Mouse (Mus musculus) heart, postnatal 4 days (tissue): Measurements from ENCODE around the gene Sigmar1. TPM values are rescaled to one million over a fixed set of nuclear protein-coding genes. Genes with fewer than 3 reads are reported as not detected.

Experiments used
- DNase-seq: peaks from one replicate; pipeline ENCODE4 v3.0.0; 2021
- total RNA-seq, 2 experiments: library from RNA; stranded (reverse); gene quantifications; 2 replicates each; pipeline ENCODE4 v1.2.3; 2021

Gene Sigmar1
- total RNA-seq, 2 experiments from 2014 or later: 26.8 to 28.9 TPM

DNA sequence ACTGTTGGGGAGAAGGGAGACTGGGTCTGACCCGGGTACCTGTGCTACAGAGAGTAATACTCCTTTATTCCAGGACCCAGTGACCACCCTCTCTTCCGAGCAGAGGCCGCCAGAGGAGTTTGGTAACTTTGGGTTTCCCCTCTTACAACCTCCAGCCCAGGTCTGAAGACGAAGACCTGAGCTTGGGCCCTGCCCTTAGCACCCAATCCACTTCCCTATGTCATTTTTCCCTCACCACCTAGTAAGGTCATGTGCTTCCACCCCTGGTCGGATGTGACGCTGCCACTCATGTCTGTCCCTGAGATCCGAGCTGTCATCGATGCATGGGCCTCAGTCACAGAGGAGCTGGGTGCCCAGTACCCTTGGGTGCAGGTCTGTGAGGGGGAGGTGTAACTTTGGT is 483 bp upstream of the Sigmar1 start:
- DNase-seq: no peak

DNA sequence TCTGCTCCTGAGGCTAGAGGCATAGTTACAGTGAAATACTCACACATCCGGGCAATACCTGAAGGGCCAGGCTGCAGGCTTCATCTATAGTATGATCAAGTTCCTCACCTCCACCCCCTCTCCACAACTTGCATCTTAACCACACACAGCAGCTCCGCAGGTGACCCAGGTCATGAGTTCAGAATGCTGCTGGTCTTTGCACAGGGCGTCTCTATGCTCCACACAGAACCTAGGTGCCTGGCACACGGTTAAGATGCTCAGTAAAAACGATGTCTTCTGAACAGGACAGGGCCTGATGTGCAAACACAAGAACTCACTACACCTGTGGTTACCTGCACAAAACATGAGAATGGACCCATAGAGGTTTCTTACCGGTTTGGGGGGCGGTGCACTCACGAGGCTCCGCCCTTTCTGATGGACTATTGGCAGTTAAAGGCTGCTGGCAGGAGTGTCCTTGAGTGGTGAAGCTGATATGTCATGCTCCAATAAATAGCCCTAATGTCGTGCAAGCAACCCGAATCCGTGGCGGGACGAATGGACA is 1.1 kb downstream of the Sigmar1 start, which contains the start of gene Galt:
TSS of gene Galt (plus strand) at position 432 of the 541 bp plus-strand sequence.
- DNase-seq: no peak

DNA sequence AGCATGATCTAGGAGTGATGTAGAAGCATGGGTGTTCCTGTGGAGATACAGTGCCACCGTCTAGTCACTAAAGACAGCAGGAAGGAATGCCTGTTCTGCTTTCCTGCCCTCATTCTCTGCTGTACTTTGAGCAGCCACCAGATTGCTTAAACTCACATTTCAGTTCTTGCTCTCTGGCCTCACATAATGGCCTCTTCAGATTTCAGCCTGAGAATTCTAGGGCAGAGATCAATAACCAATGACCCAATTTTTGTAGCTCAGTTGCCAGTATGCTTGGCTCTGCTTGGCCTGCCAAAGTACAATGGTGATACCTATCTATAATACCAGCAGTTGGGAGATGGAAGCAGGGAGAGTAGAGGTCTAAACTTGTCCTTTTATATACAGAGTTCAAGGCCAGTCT is 10.9 kb downstream of the Sigmar1 start:
- no peak for DNase-seq

DNA sequence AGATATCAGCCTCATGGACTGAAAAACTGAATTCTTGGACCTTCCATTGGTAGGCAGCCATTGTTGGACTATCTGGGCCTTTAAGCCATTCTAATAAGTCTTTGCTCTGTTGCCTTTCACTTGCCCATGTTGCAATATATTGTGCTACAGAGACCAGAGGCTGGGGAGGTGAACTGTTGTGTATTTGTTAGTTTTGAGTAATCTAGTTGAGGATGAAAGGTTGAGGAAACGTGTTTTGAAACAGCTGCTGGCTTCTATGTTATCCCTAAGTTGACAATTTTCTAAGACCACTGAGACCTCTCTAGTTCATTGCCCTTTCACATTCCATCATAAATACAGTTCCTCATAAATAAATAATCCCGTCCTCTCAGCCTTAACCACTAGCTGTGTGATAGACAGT is 11.8 kb downstream of the Sigmar1 start:
- DNase-seq: no peak

DNA sequence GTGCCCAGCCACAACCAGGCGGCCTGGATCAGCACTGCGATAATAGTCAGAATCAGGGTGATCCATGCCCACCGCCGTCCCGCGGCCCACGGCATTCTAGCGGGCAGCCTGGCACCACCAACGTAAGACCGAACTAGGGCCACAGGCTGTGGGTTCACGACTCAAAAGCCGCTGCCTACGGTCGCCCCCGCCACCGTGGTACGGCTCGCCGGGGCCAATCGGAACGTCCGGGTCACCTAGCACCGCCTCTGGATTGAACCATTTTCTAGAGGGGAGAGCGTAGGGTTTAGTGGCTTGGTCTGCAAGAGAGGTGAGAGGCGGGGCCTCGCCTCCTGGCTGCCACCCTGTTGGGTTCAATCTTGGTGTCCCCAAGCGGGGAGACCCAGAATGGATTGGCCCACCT is 14.8 kb downstream of the Sigmar1 start:
- DNase-seq: peak; percentile 90

DNA sequence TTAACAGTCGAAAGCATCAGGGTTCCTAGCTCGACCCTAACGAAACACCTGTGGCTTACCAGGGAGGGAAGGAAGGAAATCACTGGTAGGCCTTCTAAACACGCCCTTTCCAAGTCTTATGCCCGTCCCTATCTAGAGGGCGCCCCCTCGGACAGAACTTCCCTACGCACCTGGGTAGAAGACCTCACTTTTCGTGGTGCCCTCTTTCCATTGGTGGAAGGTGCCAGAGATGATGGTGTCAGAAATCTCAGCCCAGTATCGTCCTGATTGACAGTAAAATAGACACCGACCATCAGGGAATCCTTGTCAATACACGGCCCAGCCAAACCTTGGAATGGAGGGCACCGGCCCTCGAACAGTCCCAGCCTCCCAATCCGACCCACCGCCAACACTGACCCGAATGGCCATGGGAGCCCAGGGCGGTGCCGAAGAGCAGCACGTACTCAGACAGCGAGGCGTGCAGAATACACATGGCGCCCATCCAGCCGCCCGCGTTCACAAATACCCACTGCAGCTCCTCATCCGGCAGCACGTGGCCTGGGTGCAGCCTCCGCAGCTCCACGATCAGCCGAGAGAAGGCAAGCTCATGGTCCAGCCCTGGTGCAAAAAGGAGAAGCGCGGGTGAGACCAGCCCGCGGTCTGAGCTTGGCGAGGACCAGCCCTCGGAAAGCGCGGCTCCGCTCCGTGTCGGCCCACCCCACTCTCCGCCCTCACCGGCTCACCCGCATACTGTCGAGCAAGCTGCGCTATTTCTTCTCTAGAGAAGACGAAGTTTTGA is 15.4 kb downstream of the Sigmar1 start:
- peak; percentile 63 for DNase-seq

DNA sequence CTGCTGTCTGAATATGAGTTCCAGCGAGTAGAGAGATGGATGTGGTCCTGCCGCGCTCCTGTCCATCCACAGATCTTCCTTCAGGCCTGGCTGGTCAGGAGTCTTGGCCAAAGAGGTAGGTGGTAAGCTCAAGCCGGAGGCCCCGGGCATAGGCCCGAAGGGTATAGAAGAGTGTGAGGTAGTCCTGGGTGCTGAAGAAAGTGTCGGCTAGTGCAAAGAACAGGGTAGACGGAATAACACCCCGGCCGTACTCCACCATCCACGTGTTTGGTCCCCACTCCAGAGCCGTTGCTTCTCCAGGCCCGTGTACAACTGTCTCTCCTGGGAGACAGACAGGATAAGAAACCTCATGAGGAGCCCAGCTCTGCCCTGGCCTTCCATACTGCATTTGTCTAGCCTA is 16.7 kb downstream of the Sigmar1 start:
- no peak for DNase-seq

DNA sequence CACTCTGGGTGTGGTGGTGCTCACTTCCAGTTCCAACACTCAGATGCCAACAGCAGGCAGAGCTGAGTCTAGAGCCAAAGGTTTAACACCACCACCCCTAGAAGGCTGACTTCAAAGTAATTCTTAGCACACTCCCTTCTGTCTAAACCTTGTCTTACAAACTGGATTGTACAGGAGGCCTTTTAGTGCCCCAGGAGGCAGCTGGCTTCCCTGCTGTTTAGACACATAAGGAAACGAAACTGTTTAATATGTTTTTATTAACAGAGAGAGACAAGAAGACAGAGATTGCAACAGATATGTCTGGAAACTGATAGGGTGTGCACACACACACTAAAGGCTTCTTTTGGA is 17.7 kb downstream of the Sigmar1 start:
- no peak for DNase-seq

DNA sequence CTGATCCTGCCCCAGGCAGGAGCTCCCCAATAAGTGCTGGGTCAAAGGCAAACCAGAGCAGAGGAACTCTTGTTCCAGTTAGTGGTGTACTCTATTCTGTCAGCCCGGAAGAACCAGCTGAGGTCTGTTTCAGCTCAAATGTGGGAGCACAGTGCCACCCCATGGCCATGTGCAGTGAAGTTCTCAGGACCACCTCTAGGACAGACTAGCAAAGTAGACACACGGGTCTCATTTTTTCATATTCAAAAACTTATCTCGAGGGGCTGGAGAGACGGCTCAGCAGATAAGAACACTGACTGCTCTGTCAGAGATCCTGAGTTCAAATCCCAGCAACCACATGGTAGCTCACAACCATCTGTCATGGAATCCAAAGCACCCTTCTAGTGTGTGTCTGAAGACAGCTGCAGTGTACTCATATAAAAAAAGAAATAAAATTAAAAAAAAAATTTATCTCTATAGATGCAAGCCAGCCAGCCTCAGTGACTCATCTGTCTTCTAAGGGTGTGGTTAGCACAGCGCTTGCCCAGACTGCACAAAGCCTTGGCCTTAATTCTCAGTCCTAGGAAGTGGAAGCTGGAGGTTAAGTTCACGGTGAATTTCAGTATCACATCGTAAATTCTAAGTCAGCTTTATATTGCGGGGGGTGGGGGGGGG is 18.2 kb downstream of the Sigmar1 start:
- DNase-seq: peak; percentile 83

DNA sequence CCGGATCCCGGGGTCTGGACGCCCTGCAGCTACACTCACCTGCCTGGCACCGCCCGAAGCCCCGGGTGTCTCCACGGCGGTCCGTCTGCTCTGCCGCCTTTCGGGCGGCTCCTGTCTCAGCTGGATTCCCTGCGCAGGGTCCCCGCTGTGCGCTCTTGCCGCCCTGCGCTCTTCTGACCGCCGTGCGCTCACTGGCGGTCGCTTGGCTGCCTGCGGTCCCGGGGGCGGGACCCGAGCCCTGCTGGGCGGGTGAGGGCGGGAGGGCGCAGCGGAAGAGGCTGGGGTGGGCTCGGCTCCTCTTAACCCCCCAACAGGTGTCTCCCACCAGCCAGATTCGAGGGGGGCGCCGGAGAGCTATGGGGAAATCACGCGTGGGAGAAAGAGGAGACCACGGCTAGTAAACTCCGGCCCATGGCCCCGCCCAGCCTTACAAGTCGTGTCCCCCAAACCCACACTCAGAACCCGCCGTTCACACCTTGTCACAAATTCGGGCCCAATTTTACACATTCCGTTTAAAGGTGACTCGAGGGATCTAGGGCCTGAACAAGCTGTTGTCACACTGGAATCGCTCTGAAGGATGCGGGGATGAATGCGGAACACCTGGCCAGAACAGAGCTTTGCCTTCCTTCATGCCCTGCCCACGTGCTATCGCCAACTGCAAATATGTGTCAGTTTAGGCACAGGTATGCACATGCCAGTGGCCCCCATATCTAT is 24.7 kb downstream of the Sigmar1 start, which contains the start of gene Arid3c:
TSS of gene Arid3c (minus strand) at position 91 of the 714 bp plus-strand sequence.
- no peak for DNase-seq

DNA sequence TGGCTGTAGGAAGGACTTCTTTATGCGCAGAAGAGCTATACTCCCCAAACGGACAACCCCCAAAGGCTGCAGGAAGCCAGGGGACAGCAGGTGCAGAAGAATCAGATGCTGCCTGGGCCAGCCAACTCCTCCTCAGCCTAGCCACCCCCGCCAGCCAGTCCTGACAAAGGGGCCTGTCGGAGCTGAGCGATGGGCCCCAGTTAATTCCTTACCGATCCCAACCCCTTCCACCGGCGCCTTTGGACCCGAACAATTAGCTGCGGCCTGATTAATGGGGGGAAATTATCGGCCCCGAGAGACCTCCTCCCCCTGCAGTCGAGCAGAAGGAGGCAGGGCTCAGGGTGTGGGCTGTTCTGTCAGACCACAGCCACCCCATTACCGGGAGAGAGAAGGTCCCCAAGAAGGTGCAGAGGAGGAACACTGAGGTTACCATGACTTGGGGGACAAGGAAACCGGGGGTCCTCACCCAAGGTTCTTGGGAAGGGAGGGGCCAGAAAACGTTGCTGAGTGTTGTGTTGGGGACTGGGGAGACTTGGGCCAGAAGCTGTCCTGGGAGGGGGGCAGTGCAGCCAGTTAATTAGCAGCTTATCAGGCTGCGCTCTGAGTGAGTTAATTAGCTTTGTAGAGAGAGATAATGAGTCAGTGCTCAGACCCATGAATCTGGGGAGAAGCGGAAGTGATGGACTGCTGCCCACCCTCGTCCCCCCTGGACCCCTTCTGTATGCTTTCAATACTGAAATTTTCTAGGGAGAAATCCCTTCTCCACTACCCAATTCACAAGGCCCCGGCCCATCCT is 28.9 kb downstream of the Sigmar1 start:
- DNase-seq: no peak

DNA sequence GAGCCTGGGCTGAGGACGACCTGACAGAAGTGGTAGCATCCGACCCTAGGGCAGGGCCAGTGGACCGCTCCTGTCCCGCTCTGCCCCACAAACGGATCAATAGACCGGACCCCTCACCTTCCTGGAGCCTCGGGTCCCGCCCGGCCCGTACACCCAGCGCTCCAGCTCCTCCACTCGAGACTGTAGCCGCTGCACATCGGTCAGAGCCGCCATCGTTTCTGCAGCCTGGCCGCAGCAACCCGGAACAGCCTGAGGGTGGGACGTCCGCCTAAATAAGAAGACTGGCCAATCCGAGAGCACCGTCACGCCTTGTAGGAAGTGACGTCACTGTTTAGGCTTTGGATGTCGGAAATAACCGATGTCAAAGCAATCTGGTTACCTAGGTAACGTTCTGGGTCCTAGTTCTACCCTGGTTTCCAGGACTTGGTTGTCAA is 33.0 kb downstream of the Sigmar1 start, which contains the start of gene Dctn3:
TSS of gene Dctn3 (minus strand) at position 253 of the 434 bp plus-strand sequence.
- peak; percentile 86 for DNase-seq

DNA sequence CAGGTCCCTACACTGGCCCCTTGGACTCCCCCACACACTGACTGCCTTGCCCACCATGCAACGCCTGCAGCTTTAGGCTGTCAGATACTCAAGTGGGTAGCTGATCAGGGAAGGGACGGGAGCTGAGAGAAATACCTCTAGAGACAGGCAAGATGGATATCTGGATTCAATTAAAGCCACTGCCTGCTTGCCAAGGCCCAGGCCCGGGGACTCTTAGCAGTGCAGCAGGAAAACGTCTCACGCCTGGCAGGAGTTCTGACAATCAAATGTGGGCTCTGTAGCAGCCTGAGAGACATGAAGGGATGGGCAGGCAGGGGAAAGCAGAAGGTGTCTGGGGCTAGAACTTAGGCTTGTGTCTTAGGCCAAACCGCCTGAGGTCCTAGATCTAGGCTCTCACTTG is 39.1 kb downstream of the Sigmar1 start:
- no peak for DNase-seq

DNA sequence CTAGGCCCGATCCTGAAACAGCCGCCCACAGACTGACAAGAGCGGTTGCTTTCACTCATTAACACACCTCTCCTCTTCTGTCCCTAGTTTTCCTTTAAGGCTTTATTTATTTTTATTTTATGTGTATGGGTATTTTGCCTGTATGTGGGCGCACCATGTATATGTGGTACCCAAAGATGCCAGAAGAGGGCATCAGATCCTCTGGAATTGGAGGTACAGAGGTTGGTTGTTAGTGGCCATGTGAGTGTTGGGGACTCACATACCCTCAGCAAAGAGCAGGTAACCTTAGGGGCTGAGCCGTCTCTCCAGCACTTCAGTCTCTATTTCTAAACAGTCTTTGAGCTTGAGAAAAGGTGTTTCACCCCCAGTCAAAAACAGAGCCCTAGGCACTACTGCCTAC is 40.4 kb downstream of the Sigmar1 start:
- peak; percentile 46 for DNase-seq

DNA sequence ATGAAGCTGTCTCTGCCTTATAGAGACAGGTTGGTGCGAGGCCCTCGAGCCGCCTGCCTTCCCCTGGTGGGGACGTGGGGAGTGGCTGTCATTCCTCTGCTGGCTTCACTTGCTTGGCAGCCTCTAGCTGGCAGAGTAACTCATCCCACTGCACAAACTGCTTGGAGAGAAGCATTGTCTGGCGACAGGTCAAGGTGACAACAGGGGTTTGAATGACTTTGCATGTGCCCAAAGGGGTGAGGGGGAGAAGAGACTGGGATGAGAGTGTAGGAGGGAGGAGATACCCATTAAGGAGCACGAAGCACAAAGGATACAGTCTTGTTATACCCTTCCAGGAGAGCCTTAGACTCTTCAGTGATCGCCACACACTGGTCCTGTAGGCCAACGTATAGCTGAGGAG is 40.9 kb downstream of the Sigmar1 start:
- no peak for DNase-seq

DNA sequence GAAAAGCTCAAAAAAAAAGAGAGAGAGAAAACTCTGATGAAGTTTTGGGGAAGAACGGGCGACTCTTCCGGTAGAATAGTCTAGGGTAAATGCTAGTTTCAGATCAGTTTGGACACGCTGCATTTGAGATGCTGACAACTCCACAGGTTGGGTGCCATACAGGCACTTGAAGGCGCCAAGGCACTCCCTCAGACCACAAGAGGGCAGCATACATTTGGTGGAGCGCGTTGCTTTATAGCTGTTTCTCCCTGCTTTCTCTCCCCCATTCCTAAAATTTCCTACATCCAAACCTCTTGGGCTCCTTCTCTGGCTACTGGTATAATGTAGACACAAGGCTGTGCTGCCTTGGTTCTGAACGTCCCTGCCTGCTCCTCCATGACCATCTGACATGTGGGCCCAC is 41.7 kb downstream of the Sigmar1 start:
- DNase-seq: peak; percentile 76

DNA sequence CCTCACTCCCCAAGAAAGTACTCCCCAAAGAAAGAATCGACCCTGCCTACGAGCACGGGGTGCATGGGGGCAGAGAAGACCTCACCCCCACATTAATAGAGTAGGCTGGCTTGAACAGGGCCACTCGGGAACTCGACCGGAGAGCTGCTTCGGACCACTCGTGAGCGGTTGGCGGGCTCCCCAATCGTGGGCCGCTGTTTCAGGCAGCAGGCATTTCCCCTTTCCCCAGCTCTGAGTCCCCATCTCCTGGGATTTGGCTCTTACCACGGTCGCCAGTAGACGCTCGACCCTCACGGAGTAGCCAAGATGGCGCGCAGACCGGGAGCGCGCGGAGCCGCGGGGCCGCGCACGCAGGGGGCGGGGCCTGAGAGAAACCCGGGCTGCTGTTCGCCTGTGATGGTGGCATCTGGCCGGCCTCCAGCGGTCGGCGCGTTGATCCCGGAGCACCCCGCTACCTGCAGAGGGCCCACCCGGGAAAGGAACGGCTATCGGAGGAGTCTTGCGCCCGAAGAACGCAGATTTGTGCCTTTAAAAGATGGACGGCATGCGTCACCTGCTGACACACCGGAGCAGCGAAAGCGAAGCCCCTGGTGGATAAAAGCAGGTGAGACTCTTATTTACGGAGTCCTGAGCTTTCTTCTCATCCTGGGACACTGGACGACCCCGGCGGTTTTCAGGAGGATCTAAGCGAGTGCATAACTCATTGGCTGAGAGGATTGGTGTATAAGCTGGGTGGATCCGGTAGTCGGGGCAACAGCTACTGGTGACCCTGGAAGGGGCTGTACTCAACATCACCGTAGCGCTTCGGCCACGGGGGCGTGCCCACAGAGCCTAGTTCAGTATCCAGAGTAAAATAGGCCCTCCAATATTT is 42.5 kb downstream of the Sigmar1 start, which contains the start of gene Rpp25l:
TSS of gene Rpp25l (minus strand) at position 338 of the 871 bp plus-strand sequence.
- DNase-seq: peak; percentile 87

DNA sequence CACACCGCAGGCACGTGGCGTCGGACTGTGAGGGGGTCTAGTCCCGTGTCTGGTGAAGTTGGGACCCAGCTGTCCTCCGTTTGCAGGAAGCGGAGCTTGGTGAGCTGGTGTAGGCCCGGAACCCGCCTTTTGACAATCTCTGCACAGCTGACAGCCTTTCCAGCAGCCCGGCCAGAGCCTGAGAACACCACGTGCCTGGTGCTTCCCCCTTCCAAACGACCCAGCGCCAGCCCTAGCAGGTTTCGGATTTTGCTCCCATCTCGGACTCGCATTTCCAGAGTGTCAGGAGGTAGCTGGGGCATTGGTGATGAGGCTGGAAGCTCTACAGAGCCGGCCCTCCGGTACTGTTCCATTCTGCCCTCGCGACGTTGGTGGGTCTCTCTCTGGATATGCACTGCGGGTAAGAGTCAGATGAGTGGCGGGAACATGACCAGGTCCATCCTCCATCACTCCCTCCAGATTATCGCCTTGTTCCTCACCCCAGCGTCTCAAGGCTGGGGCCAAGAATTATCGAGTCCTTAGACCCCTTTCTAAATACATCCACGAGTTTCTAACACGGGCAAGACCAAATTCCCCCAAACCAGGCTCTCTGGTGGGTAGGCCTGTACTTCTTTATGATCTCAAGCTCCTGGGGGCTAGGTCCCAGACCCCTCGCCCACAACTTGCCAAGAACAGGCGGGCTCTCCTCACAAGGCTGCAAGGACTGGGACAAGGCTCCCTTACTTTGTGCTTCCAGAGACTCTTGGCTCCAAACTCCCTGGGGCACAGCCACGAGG is 43.3 kb downstream of the Sigmar1 start:
- peak; percentile 40 for DNase-seq

DNA sequence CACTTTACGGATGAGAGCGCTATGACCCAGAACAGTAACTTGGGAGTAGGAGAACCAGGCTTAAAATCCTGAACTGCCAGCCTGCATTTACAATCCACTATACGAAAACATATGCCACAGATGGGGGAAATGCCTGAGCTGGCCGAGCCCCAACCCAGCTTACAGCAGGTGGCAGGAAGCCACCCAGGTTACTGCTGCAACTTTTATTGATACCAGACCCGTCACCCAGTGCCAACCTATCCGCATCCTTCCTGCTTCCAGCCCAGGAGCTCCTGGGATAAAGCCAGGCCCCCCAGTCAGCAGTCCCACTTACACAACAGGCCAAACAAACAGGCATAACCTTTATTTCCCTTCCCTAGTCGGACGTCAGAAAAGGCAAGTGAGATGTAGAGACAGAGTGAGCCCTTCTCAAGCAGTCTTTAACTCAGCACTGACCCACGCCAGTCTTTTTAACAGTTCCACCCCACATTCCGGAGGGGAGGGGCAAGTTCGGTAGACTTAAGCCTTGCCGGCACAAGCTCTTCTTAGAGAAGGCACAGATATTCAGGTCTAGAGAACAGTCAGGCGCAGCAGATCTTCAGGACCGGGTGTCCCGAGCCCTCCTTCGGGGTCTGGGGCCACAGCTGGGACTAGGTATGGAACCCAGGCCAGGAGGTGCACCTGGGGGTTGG is 44.1 kb downstream of the Sigmar1 start:
- no peak for DNase-seq

DNA sequence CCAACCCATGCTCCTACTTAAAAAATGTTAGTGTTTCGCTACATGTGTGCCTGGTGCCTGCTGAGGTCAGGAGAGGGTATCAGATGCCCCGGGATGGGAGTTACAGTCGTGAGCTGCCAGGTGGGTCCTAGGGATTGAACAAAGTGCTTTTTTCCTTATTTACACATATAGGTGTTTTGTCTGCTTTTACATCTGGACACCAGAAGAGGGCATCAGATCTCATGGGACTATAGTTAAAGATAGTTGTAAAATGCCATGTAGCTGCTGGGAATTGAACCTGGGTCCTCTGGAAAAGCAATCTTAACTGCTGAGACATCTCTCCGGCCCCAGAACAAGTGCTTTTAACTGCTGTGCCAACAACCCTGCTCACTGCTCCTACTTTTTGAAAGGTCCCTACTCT is 45.7 kb downstream of the Sigmar1 start:
- no peak for DNase-seq
